Mouse (Mus musculus) MEL (cell line): Measurements from ENCODE around the gene Tbxas1. TPM values are rescaled to one million over a fixed set of nuclear protein-coding genes. Genes with fewer than 3 reads are reported as not detected.
A peak's percentile ranks its signal among the peaks of the same experiment; 100 is the strongest.

Source experiments
- DNase-seq: peaks from one replicate; pipeline ENCODE4 v3.0.0; 2011; ENCODE audit warnings: low read depth, low spot score
- H3K27ac ChIP-seq: 2 replicates; pipeline ENCODE4 v1.5.1; 2012; ENCODE audit warnings: low read depth, mild to moderate bottlenecking, control low read depth, low read length, moderate library complexity; ENCODE audit not compliant: control insufficient read depth
- H3K27me3 ChIP-seq, 2 experiments: fragments of 150-350 bp in 1 of 2; sonication (generic) in 1 of 2; 2 replicates each; pipeline ENCODE4 v1.6.1; 2012; ENCODE audit warnings: low read length in 2 of 2, mild to moderate bottlenecking in 2 of 2, improper control_type of control experiment in 1 of 2, moderate library complexity in 1 of 2; ENCODE audit not compliant: insufficient read depth in 2 of 2, control insufficient read depth in 1 of 2
- H3K36me3 ChIP-seq, 2 experiments: 2 replicates each; pipeline ENCODE4 v1.6.1; 2012 to 2014; ENCODE audit warnings: low read length in 2 of 2, improper control_type of control experiment in 1 of 2, inconsistent platforms in 1 of 2, mild to moderate bottlenecking in 1 of 2; ENCODE audit not compliant: insufficient read depth in 2 of 2, control insufficient read depth in 1 of 2
- H3K4me1 ChIP-seq, 2 experiments: fragments of 150-350 bp in 1 of 2; sonication (generic) in 1 of 2; 2 replicates each; pipeline ENCODE4 v1.6.1; 2012; ENCODE audit warnings: low read length in 2 of 2, improper control_type of control experiment in 1 of 2, mild to moderate bottlenecking in 1 of 2; ENCODE audit not compliant: insufficient read depth in 2 of 2, control insufficient read depth in 1 of 2
- H3K4me3 ChIP-seq, 2 experiments: fragments of 150-350 bp in 1 of 2; sonication (generic) in 1 of 2; 2 replicates each; pipeline ENCODE4 v1.5.1; 2012; ENCODE audit warnings: low read depth in 2 of 2, low read length in 2 of 2, mild to moderate bottlenecking in 2 of 2, moderate library complexity in 2 of 2, control low read depth in 1 of 2, improper control_type of control experiment in 1 of 2; ENCODE audit not compliant: control insufficient read depth in 1 of 2, insufficient read depth in 1 of 2
- H3K79me2 ChIP-seq: 2 replicates; pipeline ENCODE4 v1.6.1; 2012; ENCODE audit warnings: mild to moderate bottlenecking, low read length, moderate library complexity; ENCODE audit not compliant: control insufficient read depth, poor library complexity, insufficient read depth
- H3K9ac ChIP-seq: 2 replicates; pipeline ENCODE4 v1.6.1; 2012; ENCODE audit warnings: low read depth, mild to moderate bottlenecking, control low read depth, low read length, moderate library complexity; ENCODE audit not compliant: control insufficient read depth, poor library complexity, severe bottlenecking
- H3K9me3 ChIP-seq: fragments of 150-350 bp; sonication (generic); replicated peaks from 2 replicates; pipeline ENCODE4 v1.6.1; 2012; ENCODE audit warnings: mild to moderate bottlenecking, low read length, improper control_type of control experiment, moderate library complexity; ENCODE audit not compliant: insufficient read depth
- BHLHE40 ChIP-seq: IDR thresholded peaks from 2 replicates; pipeline ENCODE4 v1.6.1; 2012; ENCODE audit warnings: low read depth, mild to moderate bottlenecking, inconsistent platforms, low read length, improper control_type of control experiment, borderline replicate concordance
- EP300 ChIP-seq, 2 experiments: IDR thresholded peaks; 2 replicates each; pipeline ENCODE4 v1.6.1; 2011; ENCODE audit warnings: improper control_type of control experiment in 2 of 2, low read length in 2 of 2, low read depth in 1 of 2, mild to moderate bottlenecking in 1 of 2
- ETS1 ChIP-seq: IDR thresholded peaks from 2 replicates; pipeline ENCODE4 v1.6.1; 2012; ENCODE audit warnings: low read depth, mild to moderate bottlenecking, inconsistent platforms, low read length, improper control_type of control experiment, moderate library complexity
- GABPA ChIP-seq: IDR thresholded peaks from 2 replicates; pipeline ENCODE4 v1.6.1; 2012; ENCODE audit warnings: low read depth, mild to moderate bottlenecking, inconsistent platforms, low read length, improper control_type of control experiment, moderate library complexity
- GATA1 ChIP-seq: IDR thresholded peaks from 2 replicates; pipeline ENCODE4 v1.6.1; 2011; ENCODE audit warnings: low read depth, low read length, improper control_type of control experiment
- MAZ ChIP-seq: IDR thresholded peaks from 2 replicates; pipeline ENCODE4 v1.6.1; 2012; ENCODE audit warnings: low read depth, mild to moderate bottlenecking, inconsistent platforms, low read length, improper control_type of control experiment
- MEF2A ChIP-seq: IDR thresholded peaks from 2 replicates; pipeline ENCODE4 v1.6.1; 2014; ENCODE audit warnings: low read depth, mild to moderate bottlenecking, inconsistent platforms, low read length, improper control_type of control experiment; ENCODE audit not compliant: poor library complexity, insufficient replicate concordance, severe bottlenecking; ENCODE audit errors: extremely low read depth
- MXI1 ChIP-seq: IDR thresholded peaks from 2 replicates; pipeline ENCODE4 v1.6.1; 2011; ENCODE audit warnings: mild to moderate bottlenecking, low read depth, low read length, improper control_type of control experiment
- MYC ChIP-seq: IDR thresholded peaks from 2 replicates; pipeline ENCODE4 v1.6.1; 2011; ENCODE audit warnings: low read depth, mild to moderate bottlenecking, low read length, improper control_type of control experiment, moderate library complexity
- NELFE ChIP-seq: IDR thresholded peaks from 2 replicates; pipeline ENCODE4 v1.6.1; 2011; ENCODE audit warnings: low read depth, low read length, improper control_type of control experiment
- POLR2AphosphoS2 ChIP-seq: IDR thresholded peaks from 2 replicates; pipeline ENCODE4 v1.6.1; 2011; ENCODE audit warnings: low read length, improper control_type of control experiment
- RCOR1 ChIP-seq: IDR thresholded peaks from 2 replicates; pipeline ENCODE4 v1.6.1; 2012; ENCODE audit warnings: low read depth, mild to moderate bottlenecking, inconsistent platforms, low read length, improper control_type of control experiment
- SIN3A ChIP-seq: IDR thresholded peaks from 2 replicates; pipeline ENCODE4 v1.6.1; 2012; ENCODE audit warnings: low read length, improper control_type of control experiment, inconsistent platforms
- SMC3 ChIP-seq: IDR thresholded peaks from 2 replicates; pipeline ENCODE4 v1.6.1; 2011; ENCODE audit warnings: low read depth, low read length, improper control_type of control experiment
- TAL1 ChIP-seq: IDR thresholded peaks from 2 replicates; pipeline ENCODE4 v1.6.1; 2012; ENCODE audit warnings: mild to moderate bottlenecking, inconsistent platforms, low read length, moderate library complexity, mixed read lengths
- TBP ChIP-seq: IDR thresholded peaks from 2 replicates; pipeline ENCODE4 v1.8.0; 2011; ENCODE audit warnings: low read depth, low read length, improper control_type of control experiment
- TCF12 ChIP-seq: IDR thresholded peaks from 2 replicates; pipeline ENCODE4 v1.6.1; 2014; ENCODE audit warnings: low read depth, mild to moderate bottlenecking, inconsistent platforms, low read length, improper control_type of control experiment, moderate library complexity
- USF1 ChIP-seq: IDR thresholded peaks from 2 replicates; pipeline ENCODE4 v1.6.1; 2014; ENCODE audit warnings: low read depth, mild to moderate bottlenecking, inconsistent platforms, low read length, improper control_type of control experiment, moderate library complexity
- ZMIZ1 ChIP-seq: IDR thresholded peaks from 2 replicates; pipeline ENCODE4 v1.6.1; 2012; ENCODE audit warnings: low read depth, mild to moderate bottlenecking, inconsistent platforms, low read length, improper control_type of control experiment, moderate library complexity
- ZNF384 ChIP-seq: IDR thresholded peaks from 2 replicates; pipeline ENCODE4 v1.6.1; 2012; ENCODE audit warnings: low read depth, mild to moderate bottlenecking, inconsistent platforms, low read length, improper control_type of control experiment
- polyA plus RNA-seq, 2 experiments: library from polyadenylated mRNA; stranded (reverse) in 1 of 2; unstranded in 1 of 2; fragments of >175 nt in 1 of 2; fragments of >200 nt in 1 of 2; gene quantifications; 2 replicates each; pipeline versions ENCODE4 v1.2.1 to v1.2.4; 2012; ENCODE audit warnings: low replicate concordance in 2 of 2, low read depth in 1 of 2; ENCODE audit not compliant: insufficient read length in 2 of 2, insufficient read depth in 1 of 2, missing spikeins in 1 of 2
- total RNA-seq: library from RNA; depleted of rRNA; stranded (reverse); fragments of 300-350 nt; gene quantifications from 2 replicates; pipeline ENCODE4 v1.2.3, GENCODE M21; 2012

The Tbxas1 gene
- total and polyA plus RNA-seq, 3 experiments, result 0.54 to 2.7 TPM; not detected in 1

DNA sequence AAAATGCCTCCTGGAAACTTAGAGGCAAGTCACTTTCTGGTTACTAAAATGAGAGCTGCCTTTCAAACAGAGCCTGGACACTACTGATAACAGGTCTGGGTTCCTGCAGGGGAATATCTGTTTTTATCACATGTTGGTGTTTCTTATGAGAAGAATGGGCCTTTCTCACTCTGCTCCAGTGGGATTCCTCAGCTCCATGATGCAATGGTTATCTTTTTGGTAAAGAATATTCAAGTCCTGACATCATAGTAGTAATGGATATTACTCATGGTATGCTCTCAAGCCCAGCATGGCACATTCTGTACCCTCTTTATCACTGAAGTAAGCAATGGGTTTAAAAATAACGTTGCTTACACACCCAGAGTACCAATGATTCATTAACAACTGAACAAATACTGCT, 40.0 kb upstream of the Tbxas1 start:
- DNase-seq, result peak; percentile 87
- H3K79me2 ChIP-seq, result no peaks in the 10 kb centered on the region
- peak; percentile 70 for TF ChIP-seq SIN3A
- no peak for TF ChIP-seq NELFE
- TF ChIP-seq RCOR1, result peak; percentile 82; the same call in 1 of the 2 replicates
- TF ChIP-seq MEF2A, result peak; percentile 20; the same call in 1 of the 2 replicates
- TF ChIP-seq MYC, result 0 out of 2 replicates have a peak, but pooled peaks have one; percentile 44
- TF ChIP-seq ZMIZ1, result no peak
- 0 out of 2 replicates have a peak, but pooled peaks have one; percentile 13 for TF ChIP-seq USF1
- TF ChIP-seq TAL1, result peak; percentile 97
- peak; percentile 12; the same call in 1 of the 2 replicates for TF ChIP-seq BHLHE40
- no peak for TF ChIP-seq POLR2AphosphoS2
- TF ChIP-seq ZNF384, result peak; percentile 12; the same call in 1 of the 2 replicates
- TF ChIP-seq MAZ, result no peak
- no peak for TF ChIP-seq MXI1
- peak; percentile 95 for TF ChIP-seq GATA1
- TF ChIP-seq TCF12, result peak; percentile 98
- no peak for TF ChIP-seq TBP
- no peak for TF ChIP-seq GABPA
- TF ChIP-seq ETS1, result peak; percentile 94
- peak; percentile 94 to 97 for TF ChIP-seq EP300 (IDR thresholded peaks at IDR 0.05; ENCODE audit: low read depth in 1 of 2, low read length in 2 of 2)
- no peak for TF ChIP-seq SMC3
- TF ChIP-seq, all 39 proteins: peak for 12
- H3K9me3 ChIP-seq, result no peaks in the 10 kb centered on the region
- no peaks in the 10 kb centered on the region for H3K27me3 ChIP-seq
- H3K27ac ChIP-seq, result peak overlapping the region; percentile 18; the same call in 1 of the 2 replicates
- peaks cover 0 to 55% of the 10 kb centered on the region in 2 experiments; a peak in 2 of 4 replicates for H3K36me3 ChIP-seq
- H3K9ac ChIP-seq, result no peak overlapping the region
- H3K4me1 ChIP-seq, result peaks cover 37 to 40% of the 10 kb centered on the region in 2 experiments
- H3K4me3 ChIP-seq, result no peak overlapping the region

DNA sequence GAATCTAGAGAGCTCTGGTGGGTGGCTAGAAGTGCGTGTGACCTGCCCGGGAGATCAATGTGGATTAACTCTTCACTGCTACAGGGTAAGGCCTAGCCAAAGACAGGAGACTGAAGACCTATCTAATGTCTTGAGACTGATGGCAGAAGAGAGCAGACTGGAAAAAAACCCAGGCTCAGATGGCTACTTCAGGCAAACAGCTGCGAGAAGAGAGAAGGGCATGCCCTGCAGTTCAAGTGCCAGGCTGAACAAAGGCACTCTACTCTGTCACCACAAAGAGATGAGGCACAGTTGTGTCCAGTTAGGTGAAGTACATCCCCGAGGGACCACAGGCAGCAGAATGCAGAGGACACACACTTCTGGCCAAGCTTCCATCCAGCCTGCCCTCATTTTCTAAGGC, 37.1 kb upstream of the Tbxas1 start:
- H3K36me3 ChIP-seq, result peaks cover 0 to 35% of the 10 kb centered on the region in 2 experiments; a peak in 2 of 4 replicates
- H3K4me3 ChIP-seq, result no peak overlapping the region

More for the DNA sequence above, 37.1 kb upstream of the Tbxas1 start:
- H3K4me1 ChIP-seq, result peaks cover 25 to 27% of the 10 kb centered on the region in 2 experiments
- no peaks in the 10 kb centered on the region for H3K9me3 ChIP-seq
- no peak overlapping the region for H3K27ac ChIP-seq
- no peak overlapping the region for H3K9ac ChIP-seq
- no peaks in the 10 kb centered on the region for H3K27me3 ChIP-seq
- TF ChIP-seq POLR2AphosphoS2, result no peak
- TF ChIP-seq, all 39 proteins: peak for 0
- DNase-seq, result no peak
- 0 out of 2 replicates have a peak, but pooled peaks cover 2% of the 10 kb centered on the region for H3K79me2 ChIP-seq
